Mouse (Mus musculus) embryonic fibroblast, embryonic 13.5 days (primary cell): ENCODE measurements around the gene Ndufb7.

Experiments
- CTCF ChIP-seq: IDR thresholded peaks from 2 replicates; pipeline ENCODE4 v1.5.1; 2011; ENCODE audit warnings: mild to moderate bottlenecking, control low read depth, low read length, moderate library complexity, borderline replicate concordance; ENCODE audit not compliant: insufficient read depth
- POLR2A ChIP-seq: IDR thresholded peaks from 2 replicates; pipeline ENCODE4 v1.6.1; 2011; ENCODE audit warnings: low read depth, mild to moderate bottlenecking, control low read depth, low read length, moderate library complexity

GRCm38 (mm10) chr8:83580826-83581225 is 14.4 kb downstream of the Ndufb7 start:
- TF ChIP-seq POLR2A (no peak), CTCF (no peak)
